Mouse (Mus musculus) olfactory bulb, adult 2 months (tissue): Measurements from ENCODE around the gene Fuz. TPM values are rescaled to one million over a fixed set of nuclear protein-coding genes. Genes with fewer than 3 reads are reported as not detected.
A peak's percentile ranks its signal among the peaks of the same experiment; 100 is the strongest.

ENCODE experiments used
- H3K27ac ChIP-seq: fragments of 200-500 bp; 2 replicates; pipeline ENCODE4 v1.5.1; 2012; ENCODE audit warnings: low read depth, low read length; ENCODE audit not compliant: insufficient read depth
- H3K4me1 ChIP-seq: fragments of 200-500 bp; 2 replicates; pipeline ENCODE4 v1.6.1; 2012; ENCODE audit warnings: low read length; ENCODE audit not compliant: control insufficient read depth, insufficient read depth
- H3K4me3 ChIP-seq: fragments of 200-500 bp; 2 replicates; pipeline ENCODE4 v1.5.1; 2012; ENCODE audit warnings: mild to moderate bottlenecking, low read depth, low read length, moderate library complexity; ENCODE audit not compliant: insufficient read depth
- CTCF ChIP-seq: fragments of 200-500 bp; IDR thresholded peaks from 2 replicates; pipeline ENCODE4 v1.5.1; 2012; ENCODE audit warnings: low read depth, mild to moderate bottlenecking, low read length, moderate library complexity; ENCODE audit not compliant: insufficient read depth
- POLR2A ChIP-seq: fragments of 200-500 bp; IDR thresholded peaks from 2 replicates; pipeline ENCODE4 v1.6.1; 2012; ENCODE audit warnings: mild to moderate bottlenecking, low read depth, low read length, moderate library complexity; ENCODE audit not compliant: insufficient read depth
- WGBS: fragments of 180-500 bp; shearing (Covaris S2); methylation state at CpG from one replicate; pipeline ENCODE4 v1.1.7; 2018; 5-methylcytosine and 5-hydroxymethylcytosine counted together
- polyA plus RNA-seq: library from polyadenylated mRNA; stranded (reverse); fragments of >200 nt; gene quantifications from 2 replicates; pipeline ENCODE4 v1.2.4, GENCODE M21; 2012; ENCODE audit warnings: low replicate concordance; ENCODE audit not compliant: missing spikeins, insufficient read depth, insufficient read length

The Fuz gene
- polyA plus RNA-seq, 1 experiment = not detected

DNA sequence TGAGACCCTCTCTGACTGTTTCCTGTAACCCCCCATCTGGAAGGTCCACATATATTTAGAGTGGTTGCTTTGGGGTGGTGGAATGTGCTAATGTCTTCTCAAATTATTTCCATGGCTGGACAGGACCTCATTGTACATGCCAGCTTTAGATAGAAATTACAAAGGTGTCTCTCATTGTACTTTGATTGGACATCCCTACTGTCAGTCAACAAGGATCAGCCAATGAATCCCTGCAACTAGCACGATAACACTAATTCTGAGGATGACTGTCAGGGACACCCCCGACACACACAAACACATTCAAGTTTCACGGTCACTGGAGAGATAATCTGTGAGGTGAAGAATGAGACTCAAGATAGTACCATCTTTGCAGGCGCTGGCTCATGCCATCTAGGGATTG, 42.8 kb downstream of the Fuz start:
- TF ChIP-seq POLR2A (no peak), CTCF (no peak)
- Histone ChIP-seq H3K27ac (no peak overlapping the region), H3K4me1 (no peaks in the 10 kb centered on the region), H3K4me3 (no peak overlapping the region)
- WGBS = 92% methylated on average over 4 of the region's 4 CpGs

DNA sequence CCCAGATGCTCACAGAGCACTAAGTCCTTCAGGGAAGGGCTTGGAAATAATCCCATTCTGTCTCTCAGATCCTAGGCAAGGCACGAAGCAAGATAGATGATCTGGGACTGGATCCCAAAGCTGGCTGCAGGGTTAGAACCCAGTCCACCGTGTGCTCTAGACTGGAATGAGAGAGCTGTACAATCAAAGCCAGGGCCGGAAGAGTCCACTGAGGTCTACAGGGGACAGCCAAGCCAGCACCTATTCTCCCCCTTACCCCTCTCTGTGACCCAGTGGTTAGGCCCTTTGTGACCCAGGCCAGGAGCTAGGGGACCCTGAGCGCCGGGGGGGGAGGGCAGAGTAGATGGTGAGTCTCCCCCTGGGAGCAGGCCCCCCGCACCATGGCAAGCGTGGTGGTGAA, 47.0 kb downstream of the Fuz start, which contains the start of gene Tsks:
Gene Tsks (plus strand): TSS at position 301 of the 400 bp plus-strand sequence.
- H3K4me1 ChIP-seq = no peaks in the 10 kb centered on the region
- 80% methylated on average over 7 of the region's 7 CpGs for WGBS
- H3K4me3 ChIP-seq = no peak within 1 kb of the TSS
- TF ChIP-seq POLR2A = no peak
- no peak for TF ChIP-seq CTCF
- no peak within 1 kb of the TSS for H3K27ac ChIP-seq

DNA sequence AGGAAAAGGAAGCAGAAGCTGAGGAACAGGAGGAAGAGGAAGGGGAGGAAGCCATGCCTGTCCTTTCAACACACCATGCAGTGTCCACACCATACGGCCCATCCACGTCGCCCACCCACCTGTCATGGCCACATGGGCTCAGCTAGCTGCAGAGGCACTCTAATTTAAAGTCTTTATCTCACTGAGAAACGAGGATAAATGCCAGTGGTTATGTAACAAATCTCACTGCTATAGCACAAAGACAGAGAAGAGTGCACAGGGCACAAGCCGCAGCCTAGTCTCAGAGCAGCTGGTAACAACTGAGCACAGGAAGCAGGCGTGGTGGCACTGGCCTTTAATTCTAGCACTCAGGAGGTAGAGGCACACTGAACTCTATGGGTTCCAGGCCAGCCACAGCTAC, 54.0 kb downstream of the Fuz start:
- WGBS = 34% methylated on average over 6 of the region's 6 CpGs
- H3K4me1 ChIP-seq = peaks cover 22% of the 10 kb centered on the region
- peak overlapping the region; percentile 46; the same call in 1 of the 2 replicates for H3K27ac ChIP-seq
- no peak overlapping the region for H3K4me3 ChIP-seq
- TF ChIP-seq POLR2A = no peak
- TF ChIP-seq CTCF = no peak

DNA sequence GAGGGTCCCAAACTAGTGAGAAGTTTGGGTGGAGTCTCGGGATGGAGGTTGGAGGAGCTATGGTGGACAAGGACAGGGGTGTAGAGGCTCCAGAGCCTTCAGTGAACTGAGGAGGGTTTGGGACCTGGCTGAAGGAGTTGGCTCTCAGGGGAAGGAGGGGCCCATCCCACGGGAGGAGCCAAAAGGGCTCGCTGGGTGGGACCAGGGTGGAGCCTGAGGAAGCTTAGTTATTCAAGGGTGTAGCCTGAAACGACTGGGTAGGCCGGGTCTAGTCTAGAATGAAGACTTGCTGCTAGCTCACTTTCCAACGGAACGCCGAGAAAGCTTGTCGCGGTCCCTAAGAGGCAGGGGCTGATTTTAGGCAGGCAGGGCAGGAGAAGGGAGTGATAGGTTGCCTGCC, 56.1 kb downstream of the Fuz start:
- Histone ChIP-seq H3K4me1 (peaks cover 22% of the 10 kb centered on the region), H3K4me3 (no peak overlapping the region), H3K27ac (no peak overlapping the region)
- TF ChIP-seq CTCF (no peak), POLR2A (no peak)
- WGBS = 8% methylated on average over 10 of the region's 10 CpGs

Other genes with a start within 250 kb of the Fuz start
- not detected in 2 replicates for gene Myh14, start 225.2 kb upstream of the Fuz start, polyA plus RNA-seq
- gene Izumo2, start 187.3 kb upstream of the Fuz start, polyA plus RNA-seq = not detected in 2 replicates
- gene Vrk3, start 147.7 kb upstream of the Fuz start, polyA plus RNA-seq = not detected in 2 replicates
- not detected in 2 replicates for gene Zfp473, start 145.0 kb upstream of the Fuz start, polyA plus RNA-seq
- not detected in 2 replicates for gene Nup62, start 80.0 kb upstream of the Fuz start, polyA plus RNA-seq
- gene Il4i1, start 79.7 kb upstream of the Fuz start, polyA plus RNA-seq = not detected in 2 replicates
- not detected in 2 replicates for gene Atf5, start 79.4 kb upstream of the Fuz start, polyA plus RNA-seq
- gene Akt1s1, start 47.1 kb upstream of the Fuz start, polyA plus RNA-seq = not detected in 2 replicates
- not detected in 2 replicates for gene Tbc1d17, start 47.0 kb upstream of the Fuz start, polyA plus RNA-seq
- gene Pnkp, start 38.9 kb upstream of the Fuz start, polyA plus RNA-seq = not detected in 2 replicates
- gene Ptov1, start 26.3 kb upstream of the Fuz start, polyA plus RNA-seq = not detected in 2 replicates
- gene Med25, start 3.4 kb upstream of the Fuz start, polyA plus RNA-seq = not detected in 2 replicates
- not detected in 2 replicates for gene Ap2a1, start 33.4 kb downstream of the Fuz start, polyA plus RNA-seq
- not detected in 2 replicates for gene Tsks, start 47.1 kb downstream of the Fuz start, polyA plus RNA-seq
- not detected in 2 replicates for gene Cpt1c, start 78.8 kb downstream of the Fuz start, polyA plus RNA-seq
- gene Prmt1, start 90.5 kb downstream of the Fuz start, polyA plus RNA-seq = not detected in 2 replicates
- gene Irf3, start 101.6 kb downstream of the Fuz start, polyA plus RNA-seq = not detected in 2 replicates
- not detected in 2 replicates for gene Bcl2l12, start 102.6 kb downstream of the Fuz start, polyA plus RNA-seq
- not detected in 2 replicates for gene Scaf1, start 120.3 kb downstream of the Fuz start, polyA plus RNA-seq
- not detected in 2 replicates for gene Rras, start 121.9 kb downstream of the Fuz start, polyA plus RNA-seq
- not detected in 2 replicates for gene Prr12, start 156.8 kb downstream of the Fuz start, polyA plus RNA-seq
- not detected in 2 replicates for gene Nosip, start 166.3 kb downstream of the Fuz start, polyA plus RNA-seq
- not detected in 2 replicates for gene Prrg2, start 166.6 kb downstream of the Fuz start, polyA plus RNA-seq
- not detected in 2 replicates for gene Rcn3, start 196.1 kb downstream of the Fuz start, polyA plus RNA-seq
- gene Fcgrt, start 207.8 kb downstream of the Fuz start, polyA plus RNA-seq = not detected in 2 replicates
- gene Rps11, start 228.4 kb downstream of the Fuz start, polyA plus RNA-seq = 657 TPM in 1 of 2 replicates, not detected in the other
- 1,205 and 1,268 TPM in 2 replicates for gene Rpl13a, start 232.7 kb downstream of the Fuz start, polyA plus RNA-seq
- gene Gm45713, start 240.2 kb downstream of the Fuz start, polyA plus RNA-seq = not detected in 2 replicates
- gene Flt3l, start 240.4 kb downstream of the Fuz start, polyA plus RNA-seq = not detected in 2 replicates